9 mouse cellular contexts compared by ENCODE assay signal in the genomic region with DNA sequence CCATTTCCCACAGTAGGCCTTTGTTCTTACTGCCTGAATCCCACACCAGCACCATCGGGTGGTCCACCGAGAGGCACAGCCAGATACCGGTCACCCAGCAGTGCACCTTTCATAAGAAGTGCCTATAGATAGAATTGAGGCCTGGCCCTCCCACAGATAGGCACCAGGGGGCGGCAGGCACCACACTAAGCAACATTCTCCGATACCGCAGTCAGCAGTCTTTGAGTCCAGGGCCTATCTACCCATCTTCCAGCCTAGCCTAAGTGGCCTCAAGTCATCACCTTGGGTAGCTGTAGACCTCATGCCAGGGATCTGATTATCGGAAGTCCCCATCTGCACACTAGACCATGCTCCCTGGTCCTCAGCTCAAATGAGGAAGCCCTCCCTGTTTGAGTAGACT. TPM values are rescaled to one million over a fixed set of nuclear protein-coding genes. Genes with fewer than 3 reads are reported as not detected.
DNase-seq lines count a peak whose midpoint lies in the region; ATAC-seq and TF ChIP-seq lines count a peak whose summit lies in the region.
"Had no signal": no experiment of that assay in that cellular context is flagged by ENCODE, and none has a peak within 500 bp of the region (broad histone marks: within the 10 kb centered on the region; RNA-seq: fewer than 3 reads in every experiment).

No protein-coding gene starts in this region.

- no peaks in the 10 kb centered on the region for H3K4me1 ChIP-seq in bone marrow, adult 2 months (ENCODE audit: control insufficient read depth, insufficient read depth, low read length)
- peaks cover 5% of the 10 kb centered on the region; the same call in 1 of the 2 replicates for H3K4me1 ChIP-seq in forebrain, embryonic 11.5 days (replicated peaks; ENCODE audit: control insufficient read depth, insufficient read depth, low read length)
- H3K4me1 ChIP-seq in intestine, embryonic 15.5 days (replicated peaks), result peaks cover 33% of the 10 kb centered on the region

- intact Hi-C loops in gastrocnemius, adult 2 months (cut with DNase I), result no loop called here
- intact Hi-C loops in left cerebral cortex, postnatal 25 days (cut with DNase I), result loop anchor here (1.0 to 2.0 kb wide), 2 partner anchors 73 to 85 kb away; no protein-coding TSS in a partner anchor

- ATAC-seq in forebrain, embryonic 11.5 days (replicated peaks; ENCODE audit: low FRiP score), result peak; percentile 49
- peak; percentile 59 for ATAC-seq in intestine, embryonic 15.5 days
- peak; percentile 75 for ATAC-seq in megakaryocyte-erythroid progenitor cell, adult 5-6 weeks (replicated peaks; ENCODE audit: low FRiP score, low TSS enrichment, poor library complexity, severe bottlenecking)
- ATAC-seq: Patski had no signal

- H3K36me3 ChIP-seq in forebrain, embryonic 11.5 days (ENCODE audit: control insufficient read depth, insufficient read depth, low read length), result peaks cover 12% of the 10 kb centered on the region
- H3K36me3 ChIP-seq in intestine, embryonic 15.5 days, result peaks cover 40% of the 10 kb centered on the region

- H3K9me3 ChIP-seq in forebrain, embryonic 11.5 days (ENCODE audit: control insufficient read depth, low read length), result no peaks in the 10 kb centered on the region
- H3K9me3 ChIP-seq in intestine, embryonic 15.5 days, result no peaks in the 10 kb centered on the region

- TF ChIP-seq CTCF in gastrocnemius, adult 2 months (IDR thresholded peaks at IDR 0.05), result peak; percentile 74
- TF ChIP-seq CTCF in bone marrow, adult 2 months (IDR thresholded peaks at IDR 0.05; ENCODE audit: control insufficient read depth, insufficient read depth, low read length), result peak; percentile 70

- peaks cover 6% of the 10 kb centered on the region; the same call in 1 of the 2 replicates for H3K27me3 ChIP-seq in forebrain, embryonic 11.5 days (ENCODE audit: control insufficient read depth, insufficient read depth, low read length)
- H3K27me3 ChIP-seq in intestine, embryonic 15.5 days (replicated peaks), result no peaks in the 10 kb centered on the region; the same call in 1 of the 2 replicates
- H3K27me3 ChIP-seq: Patski had no signal

- no peak overlapping the region for H3K4me3 ChIP-seq in gastrocnemius, adult 2 months
- no peak overlapping the region for H3K4me3 ChIP-seq in bone marrow, adult 2 months (replicated peaks; ENCODE audit: control insufficient read depth, low read depth, low read length)
- H3K4me3 ChIP-seq in forebrain, embryonic 11.5 days (ENCODE audit: low read depth, low read length), result no peak overlapping the region
- H3K4me3 ChIP-seq in intestine, embryonic 15.5 days (replicated peaks), result no peak overlapping the region

- no peak overlapping the region for H3K9ac ChIP-seq in forebrain, embryonic 11.5 days (ENCODE audit: low read length)
- H3K9ac ChIP-seq in intestine, embryonic 15.5 days, result no peak overlapping the region

- WGBS in bone marrow, adult 2 months, result 35% methylated on average over 7 of the region's 7 CpGs
- 60% methylated on average over 7 of the region's 7 CpGs for WGBS in forebrain, embryonic 11.5 days
- 44% methylated on average over 7 of the region's 7 CpGs for WGBS in intestine, embryonic 15.5 days

- no peak for TF ChIP-seq POLR2A in bone marrow, adult 2 months (IDR thresholded peaks at IDR 0.05; ENCODE audit: borderline replicate concordance, control insufficient read depth, low read depth, low read length)

- H3K4me2 ChIP-seq in forebrain, embryonic 11.5 days (ENCODE audit: low read depth, low read length, severe bottlenecking), result no peak overlapping the region
- H3K4me2 ChIP-seq in intestine, embryonic 15.5 days (replicated peaks), result no peak overlapping the region

- DNase-seq in gastrocnemius, adult 2 months, result peak; percentile 65
- no peak for DNase-seq in gastrocnemius, postnatal 25 days
- peak; percentile 78 for DNase-seq in forebrain, embryonic 11.5 days (ENCODE audit: low spot score)
- peak; percentile 80 to 86 for DNase-seq in left cerebral cortex, postnatal 25 days (ENCODE audit: low spot score in 2 of 2)
- peak; percentile 53 to 77 for DNase-seq in spleen, postnatal 4 days (ENCODE audit: low spot score in 2 of 2)

- no peak overlapping the region for H3K27ac ChIP-seq in gastrocnemius, adult 2 months
- no peak overlapping the region for H3K27ac ChIP-seq in bone marrow, adult 2 months (ENCODE audit: control insufficient read depth, insufficient read depth, low read depth, low read length, poor library complexity)
- H3K27ac ChIP-seq in forebrain, embryonic 11.5 days (ENCODE audit: low read depth, low read length), result no peak overlapping the region
- H3K27ac ChIP-seq in intestine, embryonic 15.5 days, result no peak overlapping the region

RNA-seq across cellular contexts. Expression of gene Pank4, which starts 17.6 kb away (rescaled TPM):
- 10 to 100 TPM; 33.8 to 43.6 TPM for total RNA-seq in gastrocnemius, adult 2 months (2021)
- total RNA-seq in gastrocnemius, postnatal 25 days (2021), result 10 to 100 TPM; 31.2 to 34.0 TPM
- 29.7 and 30.3 TPM in 2 replicates for polyA plus RNA-seq in bone marrow, adult 2 months (2011; ENCODE audit: insufficient read depth, insufficient read length, low replicate concordance, missing spikeins)
- 43.1 and 49.1 TPM in 2 replicates for polyA plus RNA-seq in forebrain, embryonic 11.5 days (2014; fragmentation: Nextera tagmentation; extraction: Ambion mirVana)
- polyA plus RNA-seq in intestine, embryonic 15.5 days (2015; fragmentation: Nextera tagmentation; extraction: Ambion mirVana), result 34.2 and 36.1 TPM in 2 replicates
- total RNA-seq in left cerebral cortex, postnatal 25 days (2021), result 10 to 100 TPM; 37.6 to 39.8 TPM
- total RNA-seq in megakaryocyte-erythroid progenitor cell, adult 5-6 weeks (2014; fragmentation: Nextera tagmentation), result 71.5 and 97.3 TPM in 2 replicates
- total RNA-seq in megakaryocyte-erythroid progenitor cell, adult 5-6 weeks (2017), result 34.6 and 35.9 TPM in 2 replicates

RNA-seq across cellular contexts. Expression of gene Hes5, which starts 20.8 kb away (rescaled TPM):
- not detected for total RNA-seq in gastrocnemius, adult 2 months (2021)
- total RNA-seq in gastrocnemius, postnatal 25 days (2021), result not detected
- polyA plus RNA-seq in bone marrow, adult 2 months (2011; ENCODE audit: insufficient read depth, insufficient read length, low replicate concordance, missing spikeins), result not detected in 2 replicates
- polyA plus RNA-seq in forebrain, embryonic 11.5 days (2014; fragmentation: Nextera tagmentation; extraction: Ambion mirVana), result 313 and 318 TPM in 2 replicates
- polyA plus RNA-seq in intestine, embryonic 15.5 days (2015; fragmentation: Nextera tagmentation; extraction: Ambion mirVana), result 1.8 and 2.5 TPM in 2 replicates
- 10 to 100 TPM; 35.8 to 41.3 TPM for total RNA-seq in left cerebral cortex, postnatal 25 days (2021)
- not detected in 2 replicates for total RNA-seq in megakaryocyte-erythroid progenitor cell, adult 5-6 weeks (2014; fragmentation: Nextera tagmentation)
- total RNA-seq in megakaryocyte-erythroid progenitor cell, adult 5-6 weeks (2017), result not detected in 2 replicates
- polyA plus RNA-seq: Patski had no signal

RNA-seq across cellular contexts. Expression of gene Tnfrsf14, which starts 53.2 kb away (rescaled TPM):
- total RNA-seq in gastrocnemius, adult 2 months (2021), result 1 to 10 TPM; 1.1 to 2.5 TPM
- total RNA-seq in gastrocnemius, postnatal 25 days (2021), result 1 to 10 TPM; 1.8 to 3.0 TPM
- polyA plus RNA-seq in bone marrow, adult 2 months (2011; ENCODE audit: insufficient read depth, insufficient read length, low replicate concordance, missing spikeins), result 155 and 183 TPM in 2 replicates
- 0.61 and 1.4 TPM in 2 replicates for polyA plus RNA-seq in forebrain, embryonic 11.5 days (2014; fragmentation: Nextera tagmentation; extraction: Ambion mirVana)
- 3.0 and 3.6 TPM in 2 replicates for polyA plus RNA-seq in intestine, embryonic 15.5 days (2015; fragmentation: Nextera tagmentation; extraction: Ambion mirVana)
- 1 to 10 TPM; 1.3 to 1.7 TPM for total RNA-seq in left cerebral cortex, postnatal 25 days (2021)
- 133 and 270 TPM in 2 replicates for total RNA-seq in megakaryocyte-erythroid progenitor cell, adult 5-6 weeks (2014; fragmentation: Nextera tagmentation)
- total RNA-seq in megakaryocyte-erythroid progenitor cell, adult 5-6 weeks (2017), result 78.8 and 149 TPM in 2 replicates

Comparison
In these comparisons a context has a peak if more than half of its experiments do, and no peak if none do; other contexts are left out.
1. RNA of gene Hes5, which starts 20.8 kb away (total RNA-seq): 35.8 to 41.3 TPM in left cerebral cortex, postnatal 25 days; not detected in gastrocnemius, adult 2 months, not detected in gastrocnemius, postnatal 25 days and not detected in megakaryocyte-erythroid progenitor cell, adult 5-6 weeks; every median in the first group is over 10 times any median in the second.
2. RNA of gene Tnfrsf14, which starts 53.2 kb away (total RNA-seq): 78.8 to 270 TPM in megakaryocyte-erythroid progenitor cell, adult 5-6 weeks; 1.8 to 3.0 TPM in gastrocnemius, postnatal 25 days, 1.1 to 2.5 TPM in gastrocnemius, adult 2 months and 1.3 to 1.7 TPM in left cerebral cortex, postnatal 25 days; every median in the first group is over 10 times any median in the second.
3. Peak in every context shown above with its lines, with median percentiles within 50 percentile points of each other: ATAC-seq.